Mouse (Mus musculus): Measurements from ENCODE around the gene Pip5k1c. TPM values are rescaled to one million over a fixed set of nuclear protein-coding genes. Genes with fewer than 3 reads are reported as not detected.

Gene Pip5k1c
- polyA plus RNA-seq (2016; fragmentation: Nextera tagmentation; extraction: Ambion mirVana): 70.1 and 75.3 TPM in 2 replicates

DNA sequence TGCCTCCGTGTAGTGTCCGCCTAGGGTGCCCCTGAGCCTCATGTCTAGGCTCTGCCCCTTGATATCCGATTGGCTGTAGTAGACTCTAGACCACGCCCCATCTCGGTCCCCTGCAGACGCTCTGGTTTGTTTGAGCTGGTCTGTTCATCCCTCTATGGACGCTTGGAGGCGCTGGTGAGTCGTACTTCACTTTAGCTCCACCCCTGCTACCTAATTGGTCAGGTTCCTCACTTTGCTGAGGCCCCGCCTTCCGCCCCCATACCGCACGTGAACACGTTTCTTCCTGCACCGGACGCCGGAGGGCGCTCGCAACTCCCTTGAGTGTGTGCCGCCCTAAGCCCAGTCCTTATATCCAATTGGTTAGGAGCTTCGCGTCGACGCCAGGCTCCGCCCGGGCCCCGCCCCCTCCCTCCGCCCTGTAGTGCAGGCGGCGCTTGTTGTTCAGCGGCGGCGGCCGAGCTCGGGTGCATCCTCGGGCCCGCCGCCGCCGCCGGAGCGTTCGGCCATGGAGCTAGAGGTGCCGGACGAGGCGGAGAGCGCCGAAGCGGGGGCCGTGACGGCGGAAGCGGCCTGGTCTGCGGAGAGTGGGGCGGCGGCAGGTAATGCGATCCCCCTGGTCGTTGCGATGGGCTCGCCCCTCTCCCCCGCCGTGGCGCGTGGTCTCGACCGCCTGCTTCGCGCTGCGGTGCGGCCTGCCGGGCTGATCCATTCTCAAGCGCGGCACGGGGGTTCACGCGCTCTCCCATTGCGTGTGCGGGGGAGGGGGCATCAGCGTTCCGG lies at the start of gene Pip5k1c:
Gene Pip5k1c, plus strand, starts transcription at position 410 of the 780 bp plus-strand sequence.
- Histone ChIP-seq H3K4me1 (peaks cover 32% of the 10 kb centered on the region), H3K9ac (peak within 1 kb of the TSS; percentile 78), H3K4me3 (peak within 1 kb of the TSS; percentile 67), H3K27me3 (peaks cover 23% of the 10 kb centered on the region), H3K36me3 (no peaks in the 10 kb centered on the region), H3K9me3 (no peaks in the 10 kb centered on the region), H3K4me2 (replicated peaks) (peak within 1 kb of the TSS; percentile 98), H3K27ac (peak within 1 kb of the TSS; percentile 64)
- WGBS: under 1% methylated on average over 80 of the region's 80 CpGs
- peak; percentile 89 for ATAC-seq (ENCODE audit: insufficient number of reproducible peaks, insufficient read depth, low FRiP score, low TSS enrichment)

DNA sequence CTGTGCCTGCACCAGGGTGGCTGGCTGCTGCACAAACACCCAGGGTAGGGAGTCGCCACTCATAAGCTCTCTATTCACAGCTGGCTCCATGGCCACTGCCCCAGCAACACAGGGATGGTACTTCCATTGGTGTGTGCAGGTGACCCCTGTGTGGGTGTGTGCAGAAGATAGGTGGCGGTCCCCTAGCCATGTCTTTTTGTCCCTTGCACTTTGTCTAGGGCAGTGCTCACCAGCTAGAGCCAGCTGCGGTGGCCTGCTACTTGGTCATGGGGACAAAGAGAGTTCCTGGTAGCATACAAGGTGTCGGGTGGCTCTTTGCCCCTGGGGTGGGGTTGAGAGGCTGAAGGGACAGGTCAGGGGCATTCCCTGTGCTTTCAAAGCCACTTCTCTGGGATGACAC lies 48.6 kb upstream of the Pip5k1c start:
- ATAC-seq (ENCODE audit: insufficient number of reproducible peaks, insufficient read depth, low FRiP score, low TSS enrichment): no peak
- Histone ChIP-seq H3K27me3 (peaks cover 37% of the 10 kb centered on the region), H3K4me3 (no peak overlapping the region), H3K27ac (no peak overlapping the region), H3K4me2 (replicated peaks) (no peak overlapping the region), H3K4me1 (peaks cover 12% of the 10 kb centered on the region), H3K36me3 (0 out of 2 replicates have a peak, but pooled peaks cover 6% of the 10 kb centered on the region), H3K9me3 (no peaks in the 10 kb centered on the region), H3K9ac (no peak overlapping the region)
- WGBS: 78% methylated on average over 4 of the region's 4 CpGs

DNA sequence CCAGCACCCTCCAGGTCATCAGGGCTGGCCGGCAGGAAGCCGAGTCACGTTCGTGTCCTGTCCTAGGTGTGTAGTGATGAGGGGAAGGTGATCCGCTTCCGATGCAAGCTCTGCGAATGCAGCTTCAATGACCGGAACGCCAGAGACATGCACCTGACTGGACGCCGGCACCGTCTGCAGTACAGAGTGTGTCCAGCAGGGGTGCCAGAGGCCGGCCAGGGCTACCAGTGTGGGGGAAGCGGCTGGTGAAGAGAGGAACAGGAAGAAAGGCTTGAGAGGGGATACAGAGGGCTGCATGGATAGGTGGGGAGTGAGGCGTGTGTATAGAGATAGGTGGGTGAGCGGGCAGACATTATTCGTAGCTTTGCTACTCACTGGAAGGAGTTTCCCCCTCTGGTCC lies 48.2 kb upstream of the Pip5k1c start:
- Histone ChIP-seq H3K9ac (no peak overlapping the region), H3K27ac (no peak overlapping the region), H3K9me3 (no peaks in the 10 kb centered on the region), H3K4me1 (peaks cover 7% of the 10 kb centered on the region), H3K4me3 (no peak overlapping the region), H3K36me3 (0 out of 2 replicates have a peak, but pooled peaks cover 6% of the 10 kb centered on the region), H3K27me3 (peaks cover 35% of the 10 kb centered on the region), H3K4me2 (replicated peaks) (no peak overlapping the region)
- ATAC-seq (ENCODE audit: insufficient number of reproducible peaks, insufficient read depth, low FRiP score, low TSS enrichment): peak; percentile 24; the same call in 1 of the 2 replicates
- WGBS: 8% methylated on average over 17 of the region's 17 CpGs

DNA sequence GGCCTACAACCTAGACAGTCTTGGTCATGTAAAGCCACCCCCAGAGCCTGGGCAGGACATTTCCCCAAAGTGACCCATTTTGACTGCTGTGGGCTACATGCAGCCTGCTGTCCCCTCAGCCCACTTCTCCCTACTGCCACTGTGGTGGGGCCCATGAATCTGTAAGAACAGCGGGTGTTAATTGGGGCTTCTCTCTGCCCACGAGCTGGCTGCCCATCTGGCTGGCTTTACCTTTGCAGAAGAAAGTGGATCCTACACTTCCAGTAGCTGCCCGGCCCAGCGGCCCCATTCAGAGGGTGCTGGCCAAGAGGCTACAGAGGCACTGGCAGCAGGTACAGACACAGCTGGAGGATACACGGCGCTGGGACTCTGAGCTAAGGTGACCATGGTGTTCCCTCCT lies 47.6 kb upstream of the Pip5k1c start:
- no peaks in the 10 kb centered on the region for H3K9me3 ChIP-seq
- peaks cover 35% of the 10 kb centered on the region for H3K27me3 ChIP-seq
- WGBS: 86% methylated on average over 6 of the region's 6 CpGs

DNA sequence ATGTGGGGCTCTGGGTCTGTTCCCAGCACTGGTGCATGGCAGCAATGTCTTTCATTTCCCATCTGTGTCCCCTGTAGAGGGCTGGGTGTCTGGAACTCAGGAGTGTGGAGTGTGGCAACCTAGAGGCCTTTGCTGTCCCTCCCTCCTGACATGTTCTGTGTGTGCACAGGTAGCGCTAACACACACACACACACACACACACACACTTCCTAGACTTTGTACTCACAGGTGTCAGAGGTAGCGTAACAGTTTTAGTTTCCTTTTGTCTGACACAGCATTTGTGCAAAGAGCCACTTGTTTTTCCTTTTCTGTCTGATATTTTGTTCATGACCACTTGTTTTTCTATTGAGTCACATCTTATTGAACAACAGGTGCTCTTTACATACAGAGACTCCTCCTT lies 45.0 kb upstream of the Pip5k1c start:
- 91% methylated on average over 2 of the region's 2 CpGs for WGBS
- Histone ChIP-seq H3K4me1 (peaks cover 6% of the 10 kb centered on the region), H3K27me3 (peaks cover 43% of the 10 kb centered on the region)

More for the DNA sequence above, 47.6 kb upstream of the Pip5k1c start:
- Histone ChIP-seq H3K4me3 (no peak overlapping the region), H3K27ac (no peak overlapping the region), H3K4me2 (replicated peaks) (no peak overlapping the region), H3K36me3 (0 out of 2 replicates have a peak, but pooled peaks cover 6% of the 10 kb centered on the region), H3K4me1 (peaks cover 2% of the 10 kb centered on the region; the same call in 1 of the 2 replicates), H3K9ac (no peak overlapping the region)
- no peak for ATAC-seq (ENCODE audit: insufficient number of reproducible peaks, insufficient read depth, low FRiP score, low TSS enrichment)

DNA sequence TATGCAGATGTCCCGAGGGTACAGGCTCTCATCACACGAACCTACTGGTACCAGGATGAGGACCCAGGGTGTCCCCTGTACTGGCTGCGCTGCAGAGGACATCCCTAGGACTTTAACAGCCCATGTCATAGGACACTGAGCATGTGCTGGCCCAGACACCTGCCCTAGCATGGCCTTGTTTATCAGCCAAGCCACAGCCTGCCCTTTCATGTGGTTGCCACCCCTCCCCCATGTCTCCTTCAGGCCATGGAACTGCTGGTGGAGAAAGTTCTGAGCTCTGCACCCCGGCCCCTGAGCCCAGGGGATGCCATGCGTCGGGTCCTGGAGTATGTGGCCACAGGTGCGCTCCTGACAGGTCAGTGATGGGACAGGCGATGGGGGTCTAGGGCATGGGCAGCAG lies 43.3 kb upstream of the Pip5k1c start:
- Histone ChIP-seq H3K9me3 (no peaks in the 10 kb centered on the region), H3K9ac (no peak overlapping the region), H3K4me3 (no peak overlapping the region), H3K36me3 (0 out of 2 replicates have a peak, but pooled peaks cover 6% of the 10 kb centered on the region), H3K4me2 (replicated peaks) (no peak overlapping the region), H3K27ac (no peak overlapping the region), H3K27me3 (peaks cover 51% of the 10 kb centered on the region), H3K4me1 (peaks cover 10% of the 10 kb centered on the region)
- no peak for ATAC-seq (ENCODE audit: insufficient number of reproducible peaks, insufficient read depth, low FRiP score, low TSS enrichment)
- WGBS: 83% methylated on average over 8 of the region's 8 CpGs

More for the DNA sequence above, 45.0 kb upstream of the Pip5k1c start:
- H3K9me3 ChIP-seq: no peaks in the 10 kb centered on the region
- H3K4me3 ChIP-seq: no peak overlapping the region
- no peak overlapping the region for H3K4me2 ChIP-seq (replicated peaks)
- H3K9ac ChIP-seq: no peak overlapping the region
- no peak for ATAC-seq (ENCODE audit: insufficient number of reproducible peaks, insufficient read depth, low FRiP score, low TSS enrichment)
- no peak overlapping the region for H3K27ac ChIP-seq
- H3K36me3 ChIP-seq: 0 out of 2 replicates have a peak, but pooled peaks cover 6% of the 10 kb centered on the region

DNA sequence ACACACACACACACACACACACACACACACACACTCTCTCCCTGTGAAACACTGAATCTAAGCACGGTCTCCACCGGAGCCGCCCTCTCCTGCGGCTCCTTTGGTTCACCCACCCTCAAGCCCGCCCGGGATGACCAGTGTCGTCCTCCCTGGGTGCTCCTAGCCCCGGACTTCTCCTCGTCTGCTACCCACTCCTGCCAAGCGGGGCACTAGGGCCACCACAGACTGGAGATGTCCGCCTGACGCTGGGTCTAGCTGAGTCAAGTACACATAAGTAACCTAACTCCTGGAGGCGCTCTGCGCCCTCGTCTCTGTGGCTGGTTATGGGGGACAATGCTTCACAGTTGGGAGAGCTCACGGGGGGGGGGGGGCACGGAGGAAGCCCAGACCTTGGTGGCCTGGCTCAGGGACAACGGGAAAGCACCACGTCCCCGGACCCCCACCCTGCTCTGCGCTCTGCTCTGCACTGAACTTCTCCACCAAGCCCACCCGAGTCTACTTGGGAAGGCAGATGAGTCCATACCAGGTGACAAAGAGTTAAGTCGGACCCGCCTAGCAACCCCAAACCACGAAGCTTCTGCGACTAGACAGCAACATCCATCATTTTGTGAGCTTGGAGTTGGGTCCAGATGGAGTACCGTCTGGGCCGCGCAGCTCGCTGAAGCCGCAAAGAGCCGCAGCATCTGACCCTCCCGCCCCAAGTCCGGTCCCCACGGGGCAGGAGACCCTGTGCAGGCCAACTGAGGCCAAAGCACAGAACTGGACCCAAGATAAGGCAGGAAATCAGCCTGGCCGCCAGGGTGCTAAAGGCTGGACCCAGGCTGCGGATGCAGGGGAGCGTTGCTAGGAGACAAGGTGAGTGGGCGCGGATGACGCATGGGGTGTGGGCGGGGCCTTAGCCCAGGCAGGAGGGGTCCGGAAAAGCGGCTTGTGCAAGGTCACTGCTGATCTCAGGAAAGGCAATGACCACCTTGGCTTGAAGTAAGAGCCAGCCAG lies 40.0 kb upstream of the Pip5k1c start, which contains the start of gene Matk:
Gene Matk, plus strand, starts transcription at position 512 of the 996 bp plus-strand sequence.
- 9% methylated on average over 44 of the region's 44 CpGs for WGBS
- peak within 1 kb of the TSS; percentile 20; the same call in 1 of the 2 replicates for H3K4me3 ChIP-seq
- H3K9ac ChIP-seq: peak within 1 kb of the TSS; percentile 31; the same call in 1 of the 2 replicates
- H3K4me2 ChIP-seq (replicated peaks): peak within 1 kb of the TSS; percentile 46
- ATAC-seq (ENCODE audit: insufficient number of reproducible peaks, insufficient read depth, low FRiP score, low TSS enrichment): no peak
- H3K27ac ChIP-seq: no peak within 1 kb of the TSS
- H3K9me3 ChIP-seq: no peaks in the 10 kb centered on the region
- peaks cover 17% of the 10 kb centered on the region for H3K4me1 ChIP-seq
- H3K36me3 ChIP-seq: no peaks in the 10 kb centered on the region
- H3K27me3 ChIP-seq: peaks cover 73% of the 10 kb centered on the region

DNA sequence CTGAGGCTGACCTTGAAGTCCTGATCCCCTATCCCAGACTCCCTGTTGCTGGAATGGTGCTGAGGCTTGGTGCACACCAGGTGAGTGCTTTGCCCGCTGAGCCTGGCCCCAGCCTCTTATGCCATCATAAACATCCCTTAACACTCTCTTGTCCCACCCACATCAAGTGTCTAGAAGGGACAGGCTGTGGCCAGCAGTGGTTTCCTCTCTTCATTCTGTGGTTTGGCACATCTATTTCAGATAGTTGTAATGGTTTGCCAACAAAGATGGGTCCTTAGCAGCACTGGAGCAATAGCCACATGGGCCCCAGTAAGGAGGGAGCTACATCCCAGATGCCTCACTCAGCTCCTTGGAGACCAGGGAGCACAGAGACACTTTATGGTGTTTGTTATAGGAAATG lies 37.9 kb upstream of the Pip5k1c start:
- Histone ChIP-seq H3K36me3 (no peaks in the 10 kb centered on the region), H3K4me3 (no peak overlapping the region), H3K27me3 (peaks cover 90% of the 10 kb centered on the region), H3K9me3 (no peaks in the 10 kb centered on the region), H3K4me2 (replicated peaks) (no peak overlapping the region), H3K27ac (no peak overlapping the region), H3K4me1 (peaks cover 21% of the 10 kb centered on the region), H3K9ac (no peak overlapping the region)
- WGBS: 50% methylated on average over 1 of the region's 1 CpGs
- no peak for ATAC-seq (ENCODE audit: insufficient number of reproducible peaks, insufficient read depth, low FRiP score, low TSS enrichment)

DNA sequence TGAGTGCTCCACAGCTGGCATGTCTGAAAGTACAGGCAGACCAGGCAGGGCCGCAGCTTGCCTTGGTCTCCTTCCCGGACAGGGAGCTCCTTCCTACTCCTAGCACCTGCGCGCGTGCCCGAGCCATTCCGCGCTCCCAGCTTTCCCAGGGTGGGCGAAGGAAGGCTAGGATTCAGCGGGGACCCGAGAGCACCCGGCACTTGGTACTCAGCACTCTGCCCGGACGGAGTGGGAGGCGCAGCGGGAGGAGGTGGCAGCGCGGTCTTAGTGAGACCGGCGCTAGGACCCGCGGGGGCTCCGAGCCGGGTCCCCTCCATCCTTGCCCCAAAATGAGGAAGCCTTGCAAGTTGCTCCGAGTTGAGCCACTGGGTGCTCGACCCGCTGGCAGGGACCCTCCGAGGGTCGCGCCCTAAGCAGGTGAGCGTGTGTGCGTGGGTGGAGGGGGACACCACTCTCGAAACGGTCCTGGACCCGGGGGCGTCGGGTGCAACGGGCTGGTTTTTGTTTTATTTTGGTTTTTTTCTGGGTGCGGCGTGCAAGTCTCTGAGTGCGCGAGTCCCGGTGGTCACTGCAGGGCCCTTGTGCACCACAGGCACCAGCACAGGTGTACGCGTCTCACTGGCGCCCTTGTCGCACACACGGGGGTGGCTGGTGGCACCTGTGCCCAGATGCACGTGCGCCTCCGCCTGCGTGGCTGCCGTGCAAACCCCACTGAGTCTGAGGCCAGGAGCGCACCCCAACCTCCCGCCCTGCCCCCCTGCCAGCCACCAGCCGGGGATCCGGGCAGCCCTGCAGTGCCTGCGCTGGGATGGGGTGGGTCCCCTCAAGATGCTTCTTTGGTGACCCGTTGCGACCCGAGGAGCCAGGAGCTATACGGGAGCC lies 35.4 kb upstream of the Pip5k1c start:
- peak overlapping the region; percentile 45 for H3K9ac ChIP-seq
- no peaks in the 10 kb centered on the region for H3K9me3 ChIP-seq
- no peak for ATAC-seq (ENCODE audit: insufficient number of reproducible peaks, insufficient read depth, low FRiP score, low TSS enrichment)
- H3K4me2 ChIP-seq (replicated peaks): peak overlapping the region; percentile 75
- H3K4me3 ChIP-seq: peak overlapping the region; percentile 48
- 2% methylated on average over 62 of the region's 62 CpGs for WGBS
- H3K27me3 ChIP-seq: peaks cover 74% of the 10 kb centered on the region
- H3K27ac ChIP-seq: no peak overlapping the region
- H3K36me3 ChIP-seq: peaks cover 5% of the 10 kb centered on the region
- H3K4me1 ChIP-seq: peaks cover 20% of the 10 kb centered on the region

DNA sequence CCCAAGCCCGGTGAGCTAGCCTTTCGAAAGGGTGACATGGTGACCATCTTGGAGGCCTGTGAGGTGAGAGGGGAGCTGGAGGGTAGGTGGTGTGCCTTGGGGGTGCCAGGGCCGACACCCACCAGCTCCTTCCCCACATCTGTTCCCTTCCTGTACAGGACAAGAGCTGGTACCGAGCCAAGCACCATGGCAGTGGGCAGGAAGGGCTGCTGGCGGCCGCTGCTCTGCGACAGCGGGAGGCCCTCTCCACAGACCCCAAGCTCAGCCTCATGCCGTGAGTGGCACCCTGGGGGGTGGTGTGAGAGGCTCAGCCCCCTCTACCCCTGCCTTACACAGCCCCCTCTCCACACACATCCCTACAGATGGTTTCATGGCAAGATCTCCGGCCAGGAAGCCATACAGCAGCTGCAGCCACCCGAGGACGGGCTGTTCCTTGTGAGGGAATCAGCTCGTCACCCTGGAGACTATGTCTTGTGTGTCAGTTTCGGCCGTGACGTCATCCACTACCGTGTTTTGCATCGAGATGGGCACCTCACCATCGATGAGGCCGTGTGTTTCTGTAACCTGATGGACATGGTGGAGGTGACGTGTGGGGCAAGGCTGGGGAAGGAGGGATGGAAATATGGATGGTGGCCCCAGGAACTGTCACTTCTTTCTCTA lies 33.4 kb upstream of the Pip5k1c start:
- no peak overlapping the region for H3K4me3 ChIP-seq
- H3K36me3 ChIP-seq: peaks cover 24% of the 10 kb centered on the region
- WGBS: 51% methylated on average over 21 of the region's 21 CpGs
- no peak overlapping the region for H3K4me2 ChIP-seq (replicated peaks)
- H3K27ac ChIP-seq: no peak overlapping the region
- H3K9me3 ChIP-seq: no peaks in the 10 kb centered on the region
- H3K9ac ChIP-seq: peak overlapping the region; percentile 3; the same call in 1 of the 2 replicates
- peaks cover 11% of the 10 kb centered on the region; the same call in 1 of the 2 replicates for H3K4me1 ChIP-seq
- H3K27me3 ChIP-seq: peaks cover 55% of the 10 kb centered on the region
- ATAC-seq (ENCODE audit: insufficient number of reproducible peaks, insufficient read depth, low FRiP score, low TSS enrichment): 0 out of 2 replicates have a peak, but pooled peaks have one; percentile 18
